Mouse (Mus musculus) adrenal gland, adult 8-10 months (tissue): ENCODE measurements around the gene Hsp90b1. TPM values are rescaled to one million over a fixed set of nuclear protein-coding genes. Genes with fewer than 3 reads are reported as not detected.

Source experiments
- microRNA-seq, 2 experiments: library from miRNA; unstranded; fragments of <30 nt; microRNA quantifications; one replicate each; pipeline ENCODE4 v1.2.0; 2022
- total RNA-seq, 4 experiments: library from RNA; stranded (reverse); gene quantifications; 2 replicates each; pipeline ENCODE4 v1.2.4; 2022

Gene Hsp90b1
- total RNA-seq, 4 experiments from 2014 or later, result 585 to 731 (median 653) TPM

Small RNA genes lying within 50 kb of the gene (microRNA-seq; reads per million reads assigned to microRNA genes)
- 2.1 to 2.7 reads per million in 2 experiments for gene Gm25745

Other genes starting within 250 kb of the Hsp90b1 start
- 1 to 10 TPM; 3.7 to 5.7 (median 4.2) TPM for gene Syn3, start 206.6 kb downstream of the Hsp90b1 start, total RNA-seq
- 1 to 10 TPM; 3.0 to 6.7 (median 3.9) TPM for gene Ttc41, start 302 bp upstream of the Hsp90b1 start, total RNA-seq
- 10 to 100 TPM in 3 of 4 experiments, 1 to 10 TPM in 1; 6.1 to 31.4 (median 18.2) TPM for gene Gm49358, start 58.5 kb upstream of the Hsp90b1 start, total RNA-seq
- 10 to 100 TPM; 44.4 to 80.1 (median 57.1) TPM for gene Nt5dc3, start 73.5 kb upstream of the Hsp90b1 start, total RNA-seq